Mouse (Mus musculus) embryonic facial prominence, embryonic 15.5 days (tissue): ENCODE data around the gene Ccdc91. TPM values are rescaled to one million over a fixed set of nuclear protein-coding genes. Genes with fewer than 3 reads are reported as not detected.

Experiments
- ATAC-seq: fragments of 200-750 bp; cut with Nextera tagmentation; 2 replicates; pipeline ENCODE4 v1.8.0; 2017; ENCODE audit warnings: low read depth, moderate TSS enrichment; ENCODE audit not compliant: insufficient number of reproducible peaks, low FRiP score, low TSS enrichment
- H3K27ac ChIP-seq: fragments of 300-500 bp; sonication (generic); replicated peaks from 2 replicates; pipeline ENCODE4 v1.5.1; 2015; ENCODE audit warnings: mild to moderate bottlenecking, inconsistent platforms
- H3K27me3 ChIP-seq: fragments of 300-500 bp; sonication (generic); 2 replicates; pipeline ENCODE4 v1.6.1; 2015; ENCODE audit warnings: inconsistent platforms
- H3K36me3 ChIP-seq: fragments of 300-500 bp; sonication (generic); 2 replicates; pipeline ENCODE4 v1.6.1; 2015; ENCODE audit warnings: mild to moderate bottlenecking, inconsistent platforms
- H3K4me1 ChIP-seq: fragments of 300-500 bp; sonication (generic); 2 replicates; pipeline ENCODE4 v1.6.1; 2015; ENCODE audit warnings: inconsistent platforms
- H3K4me2 ChIP-seq: fragments of 300-500 bp; sonication (generic); replicated peaks from 2 replicates; pipeline ENCODE4 v1.6.1; 2015; ENCODE audit warnings: mild to moderate bottlenecking, inconsistent platforms
- H3K4me3 ChIP-seq: fragments of 300-500 bp; sonication (generic); replicated peaks from 2 replicates; pipeline ENCODE4 v1.5.1; 2015; ENCODE audit warnings: mild to moderate bottlenecking, inconsistent platforms
- H3K9ac ChIP-seq: fragments of 300-500 bp; sonication (generic); 2 replicates; pipeline ENCODE4 v1.6.1; 2015; ENCODE audit warnings: inconsistent platforms
- H3K9me3 ChIP-seq: fragments of 300-500 bp; sonication (generic); replicated peaks from 2 replicates; pipeline ENCODE4 v1.6.1; 2016; ENCODE audit warnings: inconsistent platforms
- WGBS: fragments of 180-500 bp; shearing (Covaris S2); methylation state at CpG from one replicate; pipeline ENCODE4 v1.1.7; 2015; 5-methylcytosine and 5-hydroxymethylcytosine counted together
- polyA plus RNA-seq: library from polyadenylated mRNA; unstranded; fragments of >200 nt; fragmentation: Nextera tagmentation; extraction: Ambion mirVana; gene quantifications from 2 replicates; pipeline ENCODE4 v1.2.1, GENCODE M21; 2015

Gene Ccdc91
- polyA plus RNA-seq, 1 experiment from 2014 or later: 31.0 TPM

GRCm38 (mm10) chr6:147646401-147646968 lies 170.9 kb downstream of the Ccdc91 start:
- 28% methylated on average over 11 of the region's 11 CpGs for WGBS
- ATAC-seq: 0 out of 2 replicates have a peak, but pooled peaks have one; percentile 53

GRCm38 (mm10) chr6:147658025-147658424 lies 182.4 kb downstream of the Ccdc91 start:
- Histone ChIP-seq H3K4me1 (no peaks in the 10 kb centered on the region), H3K9me3 (no peaks in the 10 kb centered on the region), H3K4me3 (no peak overlapping the region), H3K27ac (no peak overlapping the region), H3K9ac (no peak overlapping the region), H3K4me2 (no peak overlapping the region), H3K36me3 (no peaks in the 10 kb centered on the region), H3K27me3 (no peaks in the 10 kb centered on the region)
- ATAC-seq: no peak

More at GRCm38 (mm10) chr6:147646401-147646968, 170.9 kb downstream of the Ccdc91 start:
- H3K4me2 ChIP-seq: no peak overlapping the region
- no peaks in the 10 kb centered on the region for H3K9me3 ChIP-seq
- no peaks in the 10 kb centered on the region for H3K27me3 ChIP-seq
- H3K4me3 ChIP-seq: no peak overlapping the region
- H3K36me3 ChIP-seq: no peaks in the 10 kb centered on the region
- no peak overlapping the region for H3K27ac ChIP-seq
- H3K9ac ChIP-seq: no peak overlapping the region
- H3K4me1 ChIP-seq: peaks cover 8% of the 10 kb centered on the region; the same call in 1 of the 2 replicates

GRCm38 (mm10) chr6:147660718-147661117 lies 185.1 kb downstream of the Ccdc91 start:
- Histone ChIP-seq H3K9me3 (no peaks in the 10 kb centered on the region), H3K27me3 (no peaks in the 10 kb centered on the region), H3K36me3 (no peaks in the 10 kb centered on the region), H3K4me3 (no peak overlapping the region), H3K4me2 (no peak overlapping the region), H3K4me1 (no peaks in the 10 kb centered on the region), H3K27ac (no peak overlapping the region), H3K9ac (no peak overlapping the region)
- 76% methylated on average over 1 of the region's 1 CpGs for WGBS
- ATAC-seq: no peak

- H3K27ac ChIP-seq: no peak overlapping the region
- H3K9ac ChIP-seq: no peak overlapping the region
- ATAC-seq: no peak
- no peak overlapping the region for H3K4me3 ChIP-seq
- H3K4me1 ChIP-seq: no peaks in the 10 kb centered on the region
- H3K4me2 ChIP-seq: no peak overlapping the region
- WGBS: 57% methylated on average over 4 of the region's 4 CpGs
- H3K27me3 ChIP-seq: no peaks in the 10 kb centered on the region
- H3K36me3 ChIP-seq: no peaks in the 10 kb centered on the region
- no peaks in the 10 kb centered on the region for H3K9me3 ChIP-seq
These were observed 186.2 kb downstream of the Ccdc91 start for GRCm38 (mm10) chr6:147661841-147662240.

- no peaks in the 10 kb centered on the region for H3K4me1 ChIP-seq
- no peak overlapping the region for H3K4me2 ChIP-seq
- ATAC-seq: no peak
- no peaks in the 10 kb centered on the region for H3K27me3 ChIP-seq
- no peak overlapping the region for H3K4me3 ChIP-seq
- H3K9ac ChIP-seq: no peak overlapping the region
- H3K27ac ChIP-seq: no peak overlapping the region
- no peaks in the 10 kb centered on the region for H3K9me3 ChIP-seq
- WGBS: 81% methylated on average over 2 of the region's 2 CpGs
- no peaks in the 10 kb centered on the region for H3K36me3 ChIP-seq
These were observed 187.0 kb downstream of the Ccdc91 start for GRCm38 (mm10) chr6:147662610-147663009.

GRCm38 (mm10) chr6:147664339-147664738 lies 188.7 kb downstream of the Ccdc91 start:
- Histone ChIP-seq H3K4me1 (no peaks in the 10 kb centered on the region), H3K9ac (no peak overlapping the region), H3K4me2 (no peak overlapping the region), H3K27me3 (no peaks in the 10 kb centered on the region), H3K27ac (no peak overlapping the region), H3K9me3 (no peaks in the 10 kb centered on the region), H3K4me3 (no peak overlapping the region), H3K36me3 (no peaks in the 10 kb centered on the region)
- 54% methylated on average over 3 of the region's 3 CpGs for WGBS
- ATAC-seq: no peak

- no peak for ATAC-seq
- no peaks in the 10 kb centered on the region for H3K36me3 ChIP-seq
- H3K27me3 ChIP-seq: no peaks in the 10 kb centered on the region
- H3K27ac ChIP-seq: no peak overlapping the region
- no peaks in the 10 kb centered on the region for H3K4me1 ChIP-seq
- no peak overlapping the region for H3K4me2 ChIP-seq
- H3K9me3 ChIP-seq: no peaks in the 10 kb centered on the region
- no peak overlapping the region for H3K4me3 ChIP-seq
- no peak overlapping the region for H3K9ac ChIP-seq
- 82% methylated on average over 1 of the region's 1 CpGs for WGBS
These were observed 195.7 kb downstream of the Ccdc91 start for GRCm38 (mm10) chr6:147671366-147671765.

- WGBS: 60% methylated on average over 2 of the region's 2 CpGs
These were observed 196.9 kb downstream of the Ccdc91 start for GRCm38 (mm10) chr6:147672481-147672880.

GRCm38 (mm10) chr6:147675022-147675733 lies 199.6 kb downstream of the Ccdc91 start:
- Histone ChIP-seq H3K4me3 (no peak overlapping the region), H3K27ac (no peak overlapping the region), H3K27me3 (no peaks in the 10 kb centered on the region), H3K9me3 (no peaks in the 10 kb centered on the region), H3K4me2 (no peak overlapping the region), H3K9ac (no peak overlapping the region), H3K4me1 (no peaks in the 10 kb centered on the region), H3K36me3 (no peaks in the 10 kb centered on the region)
- WGBS: 81% methylated on average over 7 of the region's 7 CpGs
- no peak for ATAC-seq

More at GRCm38 (mm10) chr6:147672481-147672880, 196.9 kb downstream of the Ccdc91 start:
- no peaks in the 10 kb centered on the region for H3K36me3 ChIP-seq
- no peak overlapping the region for H3K9ac ChIP-seq
- H3K4me1 ChIP-seq: no peaks in the 10 kb centered on the region
- H3K9me3 ChIP-seq: no peaks in the 10 kb centered on the region
- no peak overlapping the region for H3K4me2 ChIP-seq
- no peak overlapping the region for H3K27ac ChIP-seq
- no peak for ATAC-seq
- H3K27me3 ChIP-seq: no peaks in the 10 kb centered on the region
- H3K4me3 ChIP-seq: no peak overlapping the region

GRCm38 (mm10) chr6:147676214-147676613 lies 200.6 kb downstream of the Ccdc91 start:
- no peak overlapping the region for H3K27ac ChIP-seq
- no peaks in the 10 kb centered on the region for H3K36me3 ChIP-seq
- ATAC-seq: no peak
- H3K4me2 ChIP-seq: no peak overlapping the region
- H3K4me1 ChIP-seq: no peaks in the 10 kb centered on the region
- no peaks in the 10 kb centered on the region for H3K27me3 ChIP-seq
- H3K4me3 ChIP-seq: no peak overlapping the region
- no peaks in the 10 kb centered on the region for H3K9me3 ChIP-seq
- no peak overlapping the region for H3K9ac ChIP-seq
- 97% methylated on average over 1 of the region's 1 CpGs for WGBS
